Mouse (Mus musculus) kidney, adult 11 months (tissue): Measurements from ENCODE around the gene Stat6.
A peak's percentile ranks its signal among the peaks of the same experiment; 100 is the strongest.

ENCODE experiments used
- DNase-seq: peaks from one replicate; pipeline ENCODE4 v3.0.0; 2022

Gene Stat6

GRCm38 (mm10) chr10:127675859-127676398 is 33.1 kb downstream of the Stat6 start:
- no peak for DNase-seq

- DNase-seq: peak; percentile 96
Measured at GRCm38 (mm10) chr10:127676691-127677548, 34.1 kb downstream of the Stat6 start.

- DNase-seq: peak; percentile 73
Measured at GRCm38 (mm10) chr10:127677591-127678336, 35.0 kb downstream of the Stat6 start.

- no peak for DNase-seq
Measured at GRCm38 (mm10) chr10:127679208-127679607, 36.4 kb downstream of the Stat6 start.

- DNase-seq: no peak
Measured at GRCm38 (mm10) chr10:127679881-127680280, 37.1 kb downstream of the Stat6 start.

GRCm38 (mm10) chr10:127682886-127683285 is 40.1 kb downstream of the Stat6 start:
- DNase-seq: no peak

GRCm38 (mm10) chr10:127691053-127691452 is 48.3 kb downstream of the Stat6 start:
- no peak for DNase-seq

GRCm38 (mm10) chr10:127694636-127695035 is 51.9 kb downstream of the Stat6 start:
- no peak for DNase-seq

GRCm38 (mm10) chr10:127695775-127696174 is 53.0 kb downstream of the Stat6 start:
- DNase-seq: no peak

- no peak for DNase-seq
Measured at GRCm38 (mm10) chr10:127698966-127699365, 56.2 kb downstream of the Stat6 start.

- no peak for DNase-seq
Measured at GRCm38 (mm10) chr10:127703299-127703698, 60.5 kb downstream of the Stat6 start.

GRCm38 (mm10) chr10:127704293-127704692 is 61.5 kb downstream of the Stat6 start:
- no peak for DNase-seq

GRCm38 (mm10) chr10:127704766-127705220 is 62.0 kb downstream of the Stat6 start, which contains the start of gene Myo1a:
Myo1a (plus strand) TSS chr10:127705170.
- no peak for DNase-seq

GRCm38 (mm10) chr10:127705783-127706182 is 63.0 kb downstream of the Stat6 start:
- DNase-seq: no peak

GRCm38 (mm10) chr10:127707721-127708120 is 64.9 kb downstream of the Stat6 start:
- DNase-seq: peak; percentile 18

GRCm38 (mm10) chr10:127708850-127709370 is 66.1 kb downstream of the Stat6 start:
- no peak for DNase-seq

- no peak for DNase-seq
Measured at GRCm38 (mm10) chr10:127710331-127710730, 67.5 kb downstream of the Stat6 start.
